Mouse (Mus musculus) midbrain, embryonic 16.5 days (tissue): Measurements from ENCODE around the gene Zbtb8os. TPM values are rescaled to one million over a fixed set of nuclear protein-coding genes. Genes with fewer than 3 reads are reported as not detected.

ENCODE experiments used
- ATAC-seq: fragments of 200-750 bp; cut with Nextera tagmentation; 2 replicates; pipeline ENCODE4 v1.8.0; 2017; ENCODE audit warnings: moderate TSS enrichment
- H3K27ac ChIP-seq: fragments of 300-500 bp; sonication (generic); 2 replicates; pipeline ENCODE4 v1.5.1; 2014; ENCODE audit warnings: mild to moderate bottlenecking, low read length, mixed read lengths
- H3K27me3 ChIP-seq: fragments of 300-500 bp; sonication (generic); 2 replicates; pipeline ENCODE4 v1.6.1; 2014; ENCODE audit warnings: low read depth, low read length, mixed read lengths; ENCODE audit not compliant: control insufficient read depth, insufficient read depth
- H3K36me3 ChIP-seq: fragments of 300-500 bp; sonication (generic); 2 replicates; pipeline ENCODE4 v1.6.1; 2014; ENCODE audit warnings: mild to moderate bottlenecking, low read length, moderate library complexity, mixed read lengths; ENCODE audit not compliant: control insufficient read depth, insufficient read depth
- H3K4me1 ChIP-seq: fragments of 300-500 bp; sonication (generic); 2 replicates; pipeline ENCODE4 v1.6.1; 2014; ENCODE audit warnings: mild to moderate bottlenecking, low read length, mixed read lengths; ENCODE audit not compliant: control insufficient read depth, insufficient read depth
- H3K4me2 ChIP-seq: fragments of 300-500 bp; sonication (generic); 2 replicates; pipeline ENCODE4 v1.6.1; 2014; ENCODE audit warnings: mild to moderate bottlenecking, low read length, mixed read lengths
- H3K4me3 ChIP-seq: fragments of 300-500 bp; sonication (generic); 2 replicates; pipeline ENCODE4 v1.5.1; 2014; ENCODE audit warnings: low read depth, mild to moderate bottlenecking, low read length, moderate library complexity, mixed read lengths
- H3K9ac ChIP-seq: fragments of 300-500 bp; sonication (generic); 2 replicates; pipeline ENCODE4 v1.6.1; 2014; ENCODE audit warnings: low read depth, low read length, mixed read lengths
- H3K9me3 ChIP-seq: fragments of 300-500 bp; sonication (generic); replicated peaks from 2 replicates; pipeline ENCODE4 v1.6.1; 2014; ENCODE audit warnings: mild to moderate bottlenecking, low read length, mixed read lengths; ENCODE audit not compliant: control insufficient read depth, poor library complexity, severe bottlenecking
- WGBS: fragments of 180-500 bp; shearing (Covaris S2); extraction: QIAGEN DNeasy Blood & Tissue Kit; methylation state at CpG from one replicate; pipeline ENCODE4 v1.1.7; 2014; 5-methylcytosine and 5-hydroxymethylcytosine counted together
- polyA plus RNA-seq: library from polyadenylated mRNA; unstranded; fragments of >200 nt; fragmentation: Nextera tagmentation; extraction: Ambion mirVana; gene quantifications from 2 replicates; pipeline ENCODE4 v1.2.1, GENCODE M21; 2015

Gene Zbtb8os
- polyA plus RNA-seq, 1 experiment from 2014 or later: 15.1 TPM

GRCm38 (mm10) chr4:129363463-129363862 lies 28.0 kb downstream of the Zbtb8os start:
- Histone ChIP-seq H3K4me1 (no peaks in the 10 kb centered on the region), H3K27me3 (no peaks in the 10 kb centered on the region), H3K4me2 (no peak overlapping the region), H3K9ac (no peak overlapping the region), H3K9me3 (no peaks in the 10 kb centered on the region), H3K36me3 (peaks cover 5% of the 10 kb centered on the region), H3K27ac (no peak overlapping the region), H3K4me3 (no peak overlapping the region)
- ATAC-seq: no peak
- 94% methylated on average over 9 of the region's 9 CpGs for WGBS

- Histone ChIP-seq H3K27ac (no peak overlapping the region), H3K4me2 (no peak overlapping the region), H3K9me3 (no peaks in the 10 kb centered on the region), H3K36me3 (peaks cover 5% of the 10 kb centered on the region), H3K4me1 (no peaks in the 10 kb centered on the region), H3K27me3 (no peaks in the 10 kb centered on the region), H3K9ac (no peak overlapping the region), H3K4me3 (no peak overlapping the region)
- no peak for ATAC-seq
- 81% methylated on average over 3 of the region's 3 CpGs for WGBS
Observed at GRCm38 (mm10) chr4:129364379-129364778, 28.9 kb downstream of the Zbtb8os start.

DNA sequence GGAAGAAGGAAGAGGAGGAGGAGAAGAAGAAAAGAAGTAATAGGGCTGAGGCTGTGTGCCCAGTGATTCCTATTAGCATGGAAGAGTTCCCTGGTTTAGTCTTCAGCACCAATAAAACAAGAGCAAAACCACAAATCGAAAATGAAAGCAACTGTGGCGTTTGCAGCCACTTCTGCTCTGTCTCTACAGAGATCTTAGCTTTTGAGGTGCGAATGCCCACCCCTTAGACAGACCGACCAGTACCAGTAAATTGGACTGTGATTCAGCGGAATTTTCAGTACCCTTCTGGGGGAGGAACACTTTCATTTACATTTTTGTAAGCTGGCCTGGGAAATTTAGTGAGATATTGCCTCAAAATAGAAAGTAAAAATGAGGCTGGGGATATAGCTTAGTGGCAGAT lies 29.7 kb downstream of the Zbtb8os start:
- no peak overlapping the region for H3K27ac ChIP-seq
- peaks cover 5% of the 10 kb centered on the region for H3K36me3 ChIP-seq
- H3K4me2 ChIP-seq: no peak overlapping the region
- H3K4me1 ChIP-seq: no peaks in the 10 kb centered on the region
- no peaks in the 10 kb centered on the region for H3K9me3 ChIP-seq
- 90% methylated on average over 5 of the region's 5 CpGs for WGBS
- no peak overlapping the region for H3K4me3 ChIP-seq
- no peaks in the 10 kb centered on the region for H3K27me3 ChIP-seq
- no peak overlapping the region for H3K9ac ChIP-seq
- no peak for ATAC-seq

GRCm38 (mm10) chr4:129371391-129371790 lies 35.9 kb downstream of the Zbtb8os start:
- ATAC-seq: no peak
- no peaks in the 10 kb centered on the region for H3K27me3 ChIP-seq
- H3K9ac ChIP-seq: no peak overlapping the region
- no peak overlapping the region for H3K4me2 ChIP-seq
- peaks cover 3% of the 10 kb centered on the region; the same call in 1 of the 2 replicates for H3K36me3 ChIP-seq
- no peak overlapping the region for H3K4me3 ChIP-seq
- H3K4me1 ChIP-seq: peaks cover 12% of the 10 kb centered on the region
- no peak overlapping the region for H3K27ac ChIP-seq
- H3K9me3 ChIP-seq: no peaks in the 10 kb centered on the region
- 95% methylated on average over 3 of the region's 3 CpGs for WGBS

- no peaks in the 10 kb centered on the region for H3K9me3 ChIP-seq
- no peak for ATAC-seq
- H3K4me3 ChIP-seq: no peak overlapping the region
- 47% methylated on average over 8 of the region's 8 CpGs for WGBS
- H3K27me3 ChIP-seq: no peaks in the 10 kb centered on the region
- no peak overlapping the region for H3K4me2 ChIP-seq
- no peak overlapping the region for H3K27ac ChIP-seq
- no peaks in the 10 kb centered on the region for H3K36me3 ChIP-seq
- no peak overlapping the region for H3K9ac ChIP-seq
- peaks cover 16% of the 10 kb centered on the region for H3K4me1 ChIP-seq
Observed at GRCm38 (mm10) chr4:129373202-129373976, 37.9 kb downstream of the Zbtb8os start.

- ATAC-seq: no peak
- no peaks in the 10 kb centered on the region for H3K36me3 ChIP-seq
- 36% methylated on average over 11 of the region's 11 CpGs for WGBS
- H3K27me3 ChIP-seq: no peaks in the 10 kb centered on the region
- H3K4me2 ChIP-seq: no peak overlapping the region
- no peak overlapping the region for H3K27ac ChIP-seq
- H3K9ac ChIP-seq: no peak overlapping the region
- peaks cover 16% of the 10 kb centered on the region for H3K4me1 ChIP-seq
- H3K4me3 ChIP-seq: no peak overlapping the region
- H3K9me3 ChIP-seq: no peaks in the 10 kb centered on the region
Observed at GRCm38 (mm10) chr4:129374219-129374755, 38.8 kb downstream of the Zbtb8os start.

- Histone ChIP-seq H3K9me3 (no peaks in the 10 kb centered on the region), H3K36me3 (no peaks in the 10 kb centered on the region), H3K9ac (no peak overlapping the region), H3K4me3 (no peak overlapping the region), H3K4me2 (no peak overlapping the region), H3K27ac (no peak overlapping the region), H3K4me1 (peaks cover 16% of the 10 kb centered on the region), H3K27me3 (peaks cover 3% of the 10 kb centered on the region; the same call in 1 of the 2 replicates)
- 13% methylated on average over 6 of the region's 6 CpGs for WGBS
- no peak for ATAC-seq
Observed at GRCm38 (mm10) chr4:129375000-129375399, 39.5 kb downstream of the Zbtb8os start.

- no peak for ATAC-seq
- Histone ChIP-seq H3K9ac (0 out of 2 replicates have a peak overlapping the region, but pooled peaks have one; percentile 25), H3K9me3 (no peaks in the 10 kb centered on the region), H3K27me3 (peaks cover 3% of the 10 kb centered on the region; the same call in 1 of the 2 replicates), H3K4me3 (no peak overlapping the region), H3K4me1 (peaks cover 16% of the 10 kb centered on the region), H3K27ac (no peak overlapping the region), H3K4me2 (no peak overlapping the region), H3K36me3 (no peaks in the 10 kb centered on the region)
- 74% methylated on average over 5 of the region's 5 CpGs for WGBS
Observed at GRCm38 (mm10) chr4:129375821-129376220, 40.3 kb downstream of the Zbtb8os start.

- Histone ChIP-seq H3K27ac (peak overlapping the region; percentile 89), H3K4me2 (peak overlapping the region; percentile 73), H3K27me3 (peaks cover 3% of the 10 kb centered on the region; the same call in 1 of the 2 replicates), H3K4me1 (peaks cover 16% of the 10 kb centered on the region), H3K9me3 (no peaks in the 10 kb centered on the region), H3K9ac (peak overlapping the region; percentile 88), H3K36me3 (no peaks in the 10 kb centered on the region), H3K4me3 (peak overlapping the region; percentile 85)
- peak; percentile 68 for ATAC-seq
- whole genome bisulfite sequencing: under 1% methylated on average over 29 of the region's 68 CpGs
Observed at GRCm38 (mm10) chr4:129376961-129377545, 41.6 kb downstream of the Zbtb8os start.
